Mouse (Mus musculus) c-Kit-positive CD71-positive TER-119-negative erythroid progenitor cells, embryonic 14.5 days (primary cell): ENCODE measurements around the gene Timp3.
A peak's percentile ranks its signal among the peaks of the same experiment; 100 is the strongest.
"Not testable (repeated sequence)": the region's sequence is repeated elsewhere in the genome, so short reads cannot be mapped to it uniquely, and the experiment has no call there.

Experiments
- DNase-seq: peaks from one replicate; pipeline ENCODE4 v3.0.0-alpha.2; 2013; ENCODE audit warnings: low read depth

Timp3 gene

DNA sequence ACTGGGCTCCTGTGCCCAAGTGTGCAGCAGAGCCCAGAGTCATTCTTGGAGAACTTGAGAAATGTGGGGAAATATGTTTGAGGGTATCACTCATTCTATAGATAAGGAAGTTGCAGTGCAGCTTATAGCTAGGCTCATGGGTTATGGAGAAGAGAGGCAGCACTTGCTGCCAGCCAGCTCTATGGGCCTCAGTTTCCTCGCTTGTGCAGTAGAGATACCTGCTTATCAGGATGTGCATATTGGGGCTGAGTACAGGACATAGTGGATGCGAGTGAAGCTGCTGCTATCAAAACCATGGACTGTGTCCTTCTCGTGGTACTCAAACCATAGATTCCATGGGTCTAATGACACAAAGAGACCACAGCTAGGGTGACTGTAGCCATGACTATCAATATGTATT is 52.3 kb downstream of the Timp3 start:
- no peak for DNase-seq

DNA sequence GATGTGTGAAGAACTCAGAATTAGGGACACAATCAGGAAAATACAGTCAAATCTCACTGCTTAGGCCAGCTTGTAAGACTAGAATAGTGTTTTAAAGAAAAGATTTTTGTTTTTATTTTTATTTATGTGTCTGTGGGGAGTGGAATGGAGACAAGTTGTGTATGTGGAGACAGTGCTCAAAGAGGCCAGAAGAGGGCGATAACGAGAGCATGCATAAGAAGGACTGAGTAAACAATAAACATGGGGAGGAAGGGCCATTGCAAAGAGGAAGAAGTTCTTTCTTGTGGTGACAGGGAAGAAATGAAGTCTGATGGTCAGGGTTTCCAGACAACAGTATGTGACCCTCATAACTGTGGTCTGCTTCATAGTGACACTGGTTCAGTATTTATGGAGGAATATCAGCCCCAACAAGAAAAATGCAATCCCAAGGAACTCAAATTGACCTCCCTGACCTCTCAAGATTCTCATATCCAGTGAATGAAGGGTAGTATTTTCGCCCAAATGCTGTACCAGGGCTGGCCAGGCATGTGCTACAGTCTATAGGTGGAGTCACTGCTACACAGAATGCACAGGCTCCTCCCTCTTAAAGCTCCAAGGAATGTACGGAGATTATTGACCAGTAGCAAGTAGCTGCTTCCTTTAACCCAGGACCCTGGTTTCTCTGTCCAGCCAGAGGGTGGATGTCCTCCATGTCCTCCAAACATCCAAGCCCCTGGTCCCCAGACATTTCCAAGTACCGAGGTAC is 56.8 kb downstream of the Timp3 start:
- DNase-seq: peak; percentile 45

DNA sequence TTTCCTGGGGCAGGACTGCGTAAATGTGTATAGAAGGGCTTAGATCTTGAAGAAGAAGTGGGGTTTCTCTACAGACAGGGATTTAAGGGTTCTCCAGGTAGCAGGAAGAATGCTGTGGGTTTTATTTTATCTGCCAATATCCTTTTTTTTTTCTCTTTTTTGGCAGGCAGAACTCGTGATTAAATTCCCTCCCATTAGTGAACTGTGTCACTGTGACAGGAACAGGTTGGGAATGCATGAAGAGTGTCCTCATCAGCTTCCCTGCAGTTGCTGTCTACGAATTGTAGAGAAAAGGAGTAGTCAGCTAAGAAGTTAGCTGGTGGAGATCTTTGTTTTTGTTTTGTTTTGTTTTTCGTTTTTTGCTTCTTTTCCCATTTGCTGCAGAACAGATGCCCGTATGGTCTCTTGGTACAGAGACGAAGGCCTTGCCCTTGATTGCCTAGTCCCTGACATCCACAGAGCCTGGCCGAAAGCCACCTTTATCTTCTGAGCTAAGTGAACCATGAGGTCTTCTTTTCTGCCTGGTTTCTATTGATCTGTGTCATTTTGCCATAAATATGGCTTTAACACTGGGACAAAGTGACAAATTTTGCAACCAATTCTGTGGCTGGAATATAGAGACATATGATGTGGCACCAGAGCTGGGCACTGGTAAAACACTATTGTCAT is 58.3 kb downstream of the Timp3 start:
- no peak for DNase-seq

DNA sequence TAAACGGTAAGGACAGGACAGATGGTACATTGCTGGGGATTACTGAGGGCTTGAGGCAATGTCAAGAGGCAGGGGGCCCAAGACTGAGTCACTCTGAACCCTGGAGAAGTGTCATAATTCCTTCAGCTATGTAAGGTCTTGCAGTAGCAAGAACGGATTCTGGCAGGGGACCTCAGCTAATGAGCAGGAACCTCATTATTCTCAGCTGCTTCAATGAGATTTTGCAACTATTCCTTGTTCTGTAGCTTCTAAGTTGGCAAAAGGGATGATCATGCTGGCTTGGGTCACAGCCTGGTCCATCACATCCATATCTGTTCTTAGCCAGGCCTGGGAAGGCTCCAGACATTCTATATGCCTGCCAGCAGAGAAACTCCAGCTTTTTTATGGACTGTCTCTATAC is 59.0 kb downstream of the Timp3 start:
- DNase-seq: no peak

DNA sequence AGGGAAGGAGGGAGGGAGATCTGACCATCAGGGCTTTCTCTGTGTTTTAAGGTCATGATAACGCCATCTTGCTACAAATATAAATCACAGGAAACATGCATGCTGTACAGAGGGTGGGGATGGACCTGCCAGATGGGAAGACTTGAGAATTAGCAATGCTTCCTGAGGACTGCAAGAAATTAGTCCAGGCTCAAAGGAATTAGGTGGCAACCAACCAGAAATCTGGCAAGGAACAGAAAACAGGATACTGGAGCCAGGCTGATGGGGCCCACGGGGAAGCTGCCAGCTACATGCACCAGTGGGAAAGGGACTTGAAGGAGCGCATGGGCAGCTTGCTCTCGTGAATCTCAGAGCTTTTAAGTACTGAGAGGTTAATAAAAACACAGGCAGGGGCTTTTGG is 59.5 kb downstream of the Timp3 start:
- DNase-seq: no peak

DNA sequence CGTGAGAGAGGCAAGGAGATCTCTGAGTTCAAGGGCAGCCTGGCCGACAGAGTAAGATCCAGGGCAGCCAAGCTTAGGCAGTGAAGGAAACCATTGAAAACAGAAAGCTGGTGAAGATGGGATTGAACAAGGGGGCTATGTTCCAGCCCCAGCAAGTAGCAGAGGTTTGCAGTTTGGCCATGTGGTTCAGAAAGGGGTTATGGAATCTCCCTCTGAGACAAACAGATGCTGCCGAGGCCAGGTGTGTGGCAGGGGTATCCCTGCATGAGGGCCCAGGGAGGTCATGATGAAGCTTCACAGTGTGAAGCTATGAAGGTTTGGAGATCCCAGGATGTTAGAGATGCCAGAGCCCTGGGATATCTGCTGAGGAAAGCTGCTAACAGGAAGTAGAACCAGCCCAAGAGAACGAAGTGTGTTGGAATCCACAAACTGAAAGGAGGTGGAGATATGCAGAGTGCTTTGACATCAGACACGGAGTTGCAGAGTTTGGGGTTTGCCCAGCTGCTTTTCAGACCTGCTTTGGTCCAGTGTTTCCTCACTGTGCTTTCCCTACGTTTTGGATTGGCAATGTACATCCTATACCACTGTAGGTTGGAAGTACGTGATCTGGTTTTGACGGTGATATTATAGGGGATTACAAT is 63.6 kb downstream of the Timp3 start:
- DNase-seq: no peak

DNA sequence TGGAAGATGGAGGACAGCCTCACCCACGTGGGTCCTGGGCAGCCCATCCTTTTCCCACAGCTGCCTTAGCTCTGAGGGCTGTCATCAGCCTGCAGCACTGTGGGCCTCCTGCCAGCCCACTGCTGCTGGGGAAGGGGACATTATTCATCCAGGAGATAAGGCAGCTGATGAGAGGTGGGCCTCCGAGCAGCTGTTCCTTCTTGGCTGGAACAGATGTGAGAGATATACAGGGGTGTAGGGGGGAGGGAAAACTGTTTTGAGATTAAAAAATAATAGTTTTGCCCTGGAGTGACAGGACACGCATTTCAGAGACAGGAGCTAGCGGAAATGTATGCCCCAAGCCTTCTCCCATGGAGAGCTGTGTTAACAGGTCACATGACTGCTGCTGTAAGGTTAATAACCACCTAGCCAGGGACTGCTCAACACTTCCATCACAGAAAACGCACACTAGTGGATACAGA is 65.5 kb downstream of the Timp3 start:
- no peak for DNase-seq

DNA sequence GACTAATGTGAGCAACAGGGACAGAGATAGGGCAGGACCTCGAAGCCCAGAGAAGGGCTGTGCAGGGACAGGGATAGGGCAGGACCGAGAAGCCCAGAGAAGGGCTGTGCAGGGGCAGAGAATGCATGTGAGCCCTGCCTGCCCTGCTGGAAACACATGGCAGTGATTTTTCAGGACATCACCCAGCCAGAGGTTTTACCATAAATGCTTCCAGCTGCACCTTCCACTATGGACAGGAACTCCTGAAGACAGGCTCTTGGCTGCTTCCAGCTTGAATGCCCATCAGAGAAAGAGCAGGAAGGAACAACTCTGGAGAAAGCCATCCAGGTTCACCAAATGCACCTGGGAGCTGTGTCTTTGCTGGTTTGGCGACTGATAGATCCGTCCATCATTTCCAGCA is 67.2 kb downstream of the Timp3 start:
- no peak for DNase-seq

DNA sequence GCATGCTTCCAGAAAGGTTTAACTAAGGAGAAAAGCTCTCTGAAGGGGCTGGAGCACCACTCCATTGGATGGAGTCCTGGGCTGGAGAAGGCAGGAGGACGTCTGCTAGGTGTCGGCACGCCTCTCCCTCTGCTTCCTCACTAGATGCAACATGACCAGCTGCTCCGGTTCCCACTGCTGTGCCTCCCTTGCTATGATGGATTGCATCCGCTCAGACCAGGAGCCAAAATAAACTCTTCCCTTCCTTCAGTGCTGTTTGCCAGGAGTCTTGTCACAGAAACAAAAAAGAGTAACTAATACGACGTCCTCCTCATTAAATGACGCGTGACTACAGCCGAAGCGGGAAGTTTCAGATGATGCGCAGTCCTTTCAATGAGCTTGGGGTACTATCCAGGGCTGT is 68.6 kb downstream of the Timp3 start:
- DNase-seq: no peak

DNA sequence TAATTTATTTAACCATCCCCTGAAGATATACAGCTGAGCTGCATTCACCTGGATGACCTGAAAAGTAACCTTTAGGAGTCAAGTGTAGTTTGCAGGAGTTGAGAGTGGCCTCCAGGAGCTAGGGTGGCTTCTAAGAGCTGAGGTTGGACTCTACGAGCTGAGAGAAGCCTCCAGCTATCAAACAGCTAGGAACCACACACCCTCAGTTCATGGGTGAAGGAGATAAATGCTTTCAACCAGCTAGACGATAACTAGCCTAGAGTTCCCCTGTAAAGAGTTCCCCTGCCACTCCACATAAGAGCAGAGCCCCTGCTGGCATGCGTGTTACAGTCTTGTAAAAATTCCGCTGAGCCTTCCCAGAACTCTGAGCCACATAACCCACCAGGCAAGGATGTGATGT is 69.2 kb downstream of the Timp3 start:
- no peak for DNase-seq

DNA sequence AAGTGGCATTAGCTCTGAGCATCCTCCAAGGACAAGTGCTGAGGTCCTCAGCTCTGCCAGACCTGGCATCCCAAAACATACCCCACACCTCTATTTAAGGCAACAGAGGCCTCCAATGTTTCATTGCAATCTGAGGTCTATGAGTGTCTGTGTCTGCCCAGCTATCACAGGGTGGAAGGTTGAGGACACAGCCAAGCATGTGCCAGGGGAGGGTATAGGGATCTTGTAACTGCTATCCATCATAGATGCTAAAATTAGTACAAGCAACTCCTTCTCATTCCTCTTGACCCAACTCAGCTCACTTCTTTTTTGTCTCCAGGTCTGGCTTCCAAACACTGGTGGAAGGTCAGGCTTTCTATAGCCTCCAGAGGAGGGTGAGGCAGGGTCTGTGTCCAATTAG is 71.4 kb downstream of the Timp3 start:
- DNase-seq: no peak

DNA sequence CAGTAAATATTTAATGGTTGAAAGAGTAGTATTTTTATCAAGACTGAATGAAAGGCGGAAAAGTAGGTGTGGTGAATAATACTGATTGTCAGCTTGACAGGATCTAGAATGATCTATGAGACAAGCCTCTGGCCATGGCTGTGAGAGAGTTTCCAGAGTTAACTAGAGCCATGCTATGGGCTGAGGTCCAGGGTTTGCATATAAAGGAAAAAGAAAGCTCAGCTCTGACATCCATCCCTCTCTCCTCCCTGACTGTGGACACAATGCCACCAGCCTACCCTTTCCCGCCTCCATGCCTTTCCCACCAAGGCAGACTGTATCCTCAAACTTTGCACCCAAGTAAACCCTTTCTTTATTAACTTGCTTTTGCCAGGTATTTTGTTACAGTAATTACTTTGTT is 73.9 kb downstream of the Timp3 start:
- no peak for DNase-seq

DNA sequence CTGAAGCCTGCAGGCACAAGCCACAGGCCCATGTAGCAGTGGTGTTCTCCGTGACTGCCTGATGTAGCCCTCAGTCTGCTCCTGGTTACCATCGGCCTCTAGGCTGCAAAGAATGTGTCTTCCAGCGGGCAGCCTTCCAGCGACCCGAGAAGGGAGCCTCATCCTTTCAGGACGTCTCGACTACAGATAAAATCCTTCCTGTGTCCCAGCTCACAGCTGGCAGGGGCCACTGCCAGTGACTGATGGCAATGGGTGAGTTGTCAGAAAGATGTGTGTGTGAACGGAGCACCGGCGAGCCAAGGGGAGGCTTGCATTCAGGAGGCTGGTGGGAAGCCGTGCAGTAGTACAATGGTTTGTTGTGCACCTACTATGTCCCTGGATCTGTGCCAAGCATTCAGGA is 75.7 kb downstream of the Timp3 start:
- no peak for DNase-seq

DNA sequence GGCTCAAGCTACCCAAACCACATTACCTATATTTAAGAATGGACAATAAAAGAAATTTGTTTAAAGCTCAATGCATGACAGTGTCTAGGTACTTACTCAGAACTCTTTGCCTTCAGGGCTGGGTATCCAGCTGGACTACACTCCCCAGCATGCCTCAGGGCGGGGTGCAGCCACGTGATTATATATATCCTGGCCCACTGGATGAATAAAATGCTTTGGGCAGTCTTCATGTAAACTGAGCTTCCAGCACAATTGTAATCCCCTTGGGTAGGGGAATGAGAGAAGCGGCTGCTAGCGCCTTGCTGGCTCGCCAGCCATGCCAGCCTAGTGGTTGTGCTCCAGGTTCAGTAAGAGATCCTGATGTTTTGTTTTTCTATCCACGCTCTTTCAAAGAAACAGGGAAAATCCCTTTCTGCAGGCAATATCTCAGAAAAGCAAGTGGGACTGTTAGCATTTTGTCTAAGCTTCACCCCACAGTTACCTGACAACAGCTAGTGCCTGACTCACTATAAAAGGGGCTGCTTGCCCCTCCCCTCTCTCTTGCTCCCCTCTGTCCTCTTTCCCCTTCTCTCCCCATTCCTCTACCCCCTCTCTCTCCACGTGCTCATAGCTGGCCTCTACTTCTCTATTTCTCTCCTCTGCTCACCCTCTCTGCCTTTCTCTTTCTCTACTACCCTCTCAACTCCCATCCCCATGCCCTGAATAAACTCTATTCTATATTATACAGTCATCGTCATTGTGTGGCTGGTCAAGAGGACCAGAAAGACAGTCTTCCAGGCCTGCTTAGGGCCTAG is 76.4 kb downstream of the Timp3 start:
- DNase-seq: no peak

DNA sequence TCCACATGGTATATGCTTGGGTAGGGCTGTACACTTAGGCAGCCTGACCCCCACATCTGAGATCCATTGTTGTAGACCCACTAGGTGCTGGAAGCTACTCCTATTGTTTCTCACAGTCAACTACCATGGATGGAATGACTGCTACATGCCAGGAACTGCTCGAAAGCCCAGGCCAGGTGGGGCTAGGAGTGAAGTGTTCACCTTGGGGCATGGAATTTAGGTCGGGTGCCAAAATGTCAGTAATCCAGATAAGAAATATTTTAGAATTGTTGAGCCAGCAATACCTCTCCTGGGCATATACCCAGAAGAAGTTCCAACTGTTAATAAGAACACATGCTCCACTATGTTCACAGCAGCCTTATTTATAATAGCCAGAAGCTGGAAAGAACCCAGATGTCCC is 78.6 kb downstream of the Timp3 start:
- DNase-seq: not testable (repeated sequence)

DNA sequence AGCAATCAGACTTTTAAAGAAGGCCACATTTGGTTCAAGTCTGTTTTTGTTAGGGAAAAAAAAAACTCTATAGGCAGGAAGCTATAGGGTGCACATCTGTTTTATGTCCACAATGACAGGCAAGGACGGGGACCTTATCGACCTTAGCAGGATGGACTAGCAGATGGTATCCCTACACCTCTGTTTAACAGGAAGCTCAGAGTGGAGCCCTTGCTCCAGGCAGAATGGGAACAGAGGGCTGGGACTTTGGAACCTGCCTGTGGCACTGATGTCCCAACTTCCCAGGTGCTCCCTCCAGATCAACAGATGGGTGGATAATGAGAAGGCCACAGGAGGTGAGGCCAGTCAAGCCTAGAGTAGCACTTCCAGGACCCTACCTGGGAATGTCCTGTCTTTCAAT is 80.5 kb downstream of the Timp3 start:
- DNase-seq: no peak

DNA sequence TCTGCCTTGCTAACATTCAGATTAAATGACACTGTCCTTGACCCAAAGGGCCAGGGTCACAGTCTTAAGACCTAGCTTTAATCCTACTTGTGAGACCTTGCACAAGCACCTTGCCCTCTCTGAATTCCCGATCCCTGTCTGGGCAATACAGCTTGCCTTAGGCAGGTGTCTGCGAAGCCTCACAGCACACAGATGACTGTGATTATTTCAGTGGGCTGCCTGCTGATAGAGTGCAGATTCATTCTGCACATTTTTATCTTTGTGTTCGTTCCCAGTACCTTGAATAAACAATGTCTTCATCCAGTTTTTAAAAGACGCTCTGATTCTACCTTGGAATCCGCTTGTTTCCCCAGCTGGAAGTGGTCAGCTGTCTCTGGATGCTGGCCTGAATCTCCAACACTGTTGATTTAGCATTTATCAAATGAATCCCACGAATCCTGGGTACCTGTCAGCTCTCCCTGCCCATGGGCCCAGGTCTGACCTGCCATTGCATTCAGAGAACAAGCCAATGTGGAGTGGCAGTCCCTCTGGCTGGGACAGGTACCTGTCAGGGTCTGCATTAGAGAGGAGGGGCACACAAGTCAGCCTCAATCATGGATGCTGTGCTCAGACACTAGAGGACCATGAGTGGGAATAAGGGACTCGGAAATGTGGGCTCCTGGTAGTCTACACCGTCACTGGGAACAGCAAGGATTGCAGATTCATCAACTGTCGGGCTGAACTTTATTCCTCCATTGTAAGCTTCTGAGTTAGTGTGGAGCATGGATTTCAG is 81.2 kb downstream of the Timp3 start:
- DNase-seq: no peak

DNA sequence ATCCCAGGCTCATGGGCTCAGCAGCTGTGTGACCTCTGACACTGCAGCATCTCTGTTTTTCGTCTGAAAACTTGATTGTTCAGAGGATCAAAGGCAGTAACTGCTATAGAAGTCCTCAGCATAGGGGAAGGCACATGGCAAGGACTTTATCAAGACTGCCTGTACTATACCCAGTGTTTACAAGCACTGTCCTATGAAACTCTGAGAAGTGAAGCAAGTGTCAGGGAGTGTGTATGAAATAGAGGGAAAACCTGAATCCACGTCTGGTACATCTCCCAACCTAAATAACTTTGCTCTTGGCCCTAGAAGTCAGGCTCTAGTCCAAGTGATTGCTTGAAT is 81.7 kb downstream of the Timp3 start:
- no peak for DNase-seq

DNA sequence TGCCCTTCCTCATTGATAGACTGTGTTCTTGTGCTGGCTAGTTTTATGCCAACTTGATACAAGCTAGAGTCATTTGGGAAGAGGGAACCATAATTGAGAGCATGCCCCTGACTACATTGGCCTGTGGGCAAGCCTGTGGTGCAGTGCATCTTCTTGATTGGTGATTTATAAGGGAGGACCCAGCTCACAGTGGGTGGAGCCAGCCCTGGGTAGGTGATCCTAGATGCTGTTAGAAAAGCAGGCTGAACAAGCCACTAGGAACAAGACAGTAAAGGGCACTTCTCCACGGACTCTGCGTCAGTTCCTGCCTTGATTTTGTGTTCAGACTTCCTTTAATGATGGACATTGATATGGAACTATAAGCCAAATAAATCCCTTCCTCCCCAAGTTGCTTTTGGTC is 84.5 kb downstream of the Timp3 start:
- no peak for DNase-seq

DNA sequence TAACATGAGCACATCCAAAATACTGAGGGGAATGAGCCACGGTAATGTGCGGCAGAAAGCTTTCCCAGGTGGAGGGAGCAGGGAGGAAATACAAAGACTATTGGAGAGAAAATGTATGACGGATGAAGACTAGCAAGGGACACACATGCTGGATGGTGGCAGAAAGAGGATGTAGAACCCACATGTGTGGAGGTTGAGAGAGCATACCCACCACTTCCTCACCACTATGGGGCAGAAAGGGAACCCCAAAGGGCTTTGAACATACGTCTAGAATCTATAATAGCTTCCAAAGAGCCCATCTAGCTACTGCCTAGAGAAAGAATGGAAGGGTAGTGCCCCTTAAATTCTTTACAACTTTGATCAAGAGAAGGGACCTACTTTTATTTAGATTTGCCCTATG is 85.5 kb downstream of the Timp3 start:
- DNase-seq: no peak

DNA sequence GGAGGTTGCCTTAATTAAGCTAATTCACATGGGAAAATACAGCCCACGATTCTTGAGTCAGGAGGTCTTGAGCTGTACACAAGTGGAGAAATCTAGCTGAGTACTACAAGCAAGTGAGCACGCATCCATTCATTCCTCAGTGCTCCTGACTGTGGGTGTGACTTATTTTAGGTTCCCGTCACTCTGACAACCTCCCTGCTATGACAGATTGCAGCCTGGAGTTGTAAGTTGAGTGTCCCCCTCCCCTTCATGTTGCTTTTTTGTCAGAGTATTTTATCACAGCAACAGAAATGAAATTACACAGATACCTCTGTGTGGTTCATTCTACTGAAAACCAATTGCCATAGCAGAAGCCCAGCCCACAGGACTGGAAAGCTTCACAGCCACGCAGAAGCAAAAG is 86.1 kb downstream of the Timp3 start:
- DNase-seq: no peak
